Mouse (Mus musculus) E14TG2a.4 (cell line): ENCODE data around the gene Saxo2.

Experiments used
- CTCF ChIP-seq: conservative IDR thresholded peaks from 2 replicates; pipeline ENCODE4 v1.5.1; 2014; ENCODE audit warnings: low read length
- NANOG ChIP-seq: IDR thresholded peaks from 2 replicates; pipeline ENCODE4 v1.6.1; 2014; ENCODE audit warnings: borderline replicate concordance, low read length, mixed read lengths
- POU5F1 ChIP-seq: IDR thresholded peaks from 2 replicates; pipeline ENCODE4 v1.6.1; 2014; ENCODE audit warnings: low read length, borderline replicate concordance

DNA sequence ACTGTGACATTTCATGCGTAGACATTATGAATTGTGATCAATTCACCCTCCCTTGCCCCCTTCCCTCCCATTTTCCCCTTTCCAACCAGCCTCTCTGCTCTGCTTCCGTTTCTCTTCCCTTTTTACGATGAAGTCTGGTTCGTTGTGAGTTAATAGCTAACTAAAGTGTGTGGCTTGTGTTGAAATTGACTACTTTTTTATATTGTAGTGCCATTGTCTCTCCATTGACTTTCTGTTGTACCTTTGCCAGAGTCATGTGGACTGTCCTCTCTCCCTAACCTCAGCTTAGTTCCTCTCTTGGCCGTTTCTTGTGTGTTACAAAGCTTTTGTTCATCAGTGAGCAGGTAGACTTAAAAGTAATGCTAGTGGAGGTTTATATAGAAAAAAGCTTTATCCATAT is 27.7 kb upstream of the Saxo2 start:
- TF ChIP-seq CTCF (no peak), NANOG (no peak), POU5F1 (no peak)
